Mouse (Mus musculus): ENCODE results near the gene Negr1. TPM values are rescaled to one million over a fixed set of nuclear protein-coding genes. Genes with fewer than 3 reads are reported as not detected.

Gene Negr1
- 1.9 TPM for polyA plus RNA-seq (2014; fragmentation: Illumina TruSeq; extraction: RNeasy Lipid Tissue Mini Kit (QIAGEN cat#74804); ENCODE audit: insufficient read depth, low read depth, low replicate concordance)

DNA sequence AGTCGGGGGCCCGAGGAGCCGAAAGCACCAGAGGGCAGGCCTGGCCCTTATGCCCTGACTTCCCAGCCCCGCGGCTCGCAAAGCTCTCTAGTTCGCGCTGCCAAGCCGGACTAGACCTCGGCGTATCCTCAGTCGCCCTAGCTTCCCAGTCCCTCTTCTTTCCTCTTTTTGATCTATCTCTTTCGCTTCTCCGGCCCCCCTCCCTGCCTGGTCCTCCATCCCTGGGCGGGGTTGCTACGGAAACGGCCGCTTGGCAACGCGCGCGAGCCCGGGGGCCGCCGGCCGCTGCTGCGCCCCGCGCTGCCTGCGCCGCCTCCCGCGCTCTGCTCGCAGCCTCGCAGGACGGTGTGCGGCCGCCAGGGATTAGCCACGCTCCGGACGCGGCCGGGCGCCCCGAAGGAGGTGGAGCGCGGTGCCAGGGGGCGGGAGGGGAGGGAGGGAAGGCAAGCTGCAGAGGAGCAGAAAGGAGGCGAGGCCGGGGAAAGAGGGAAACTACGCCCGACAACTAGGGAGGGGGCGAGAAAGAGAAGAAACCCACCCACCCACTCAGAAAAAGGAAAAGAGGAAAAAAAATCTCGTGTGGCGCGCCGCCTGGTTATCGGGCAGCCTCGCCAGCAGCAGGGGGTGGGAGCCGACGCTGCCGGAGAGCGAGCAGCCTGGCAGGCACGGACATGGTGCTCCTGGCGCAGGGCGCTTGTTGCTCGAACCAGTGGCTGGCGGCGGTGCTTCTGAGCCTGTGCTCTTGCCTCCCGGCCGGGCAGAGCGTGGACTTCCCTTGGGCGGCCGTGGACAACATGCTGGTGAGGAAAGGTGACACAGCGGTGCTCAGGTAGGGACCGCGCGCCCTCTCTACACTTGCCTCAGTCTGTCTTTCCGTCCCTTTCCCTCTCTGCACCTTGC, at the start of gene Negr1:
Gene Negr1, plus strand, starts transcription at position 271 of the 900 bp plus-strand sequence.

